Mouse (Mus musculus) retina, postnatal 1 day (tissue): ENCODE measurements around the gene Tfeb.

Experiments used
- DNase-seq: peaks from one replicate; pipeline ENCODE4 v3.0.0-alpha.2; 2012

Tfeb gene

GRCm38 (mm10) chr17:47736856-47737255, at the start of gene Tfeb:
TSS of gene Tfeb (plus strand) at chr17:47737030.
- peak; percentile 94 for DNase-seq

- peak; percentile 98 for DNase-seq
Measured at GRCm38 (mm10) chr17:47687409-47688343, 49.2 kb upstream of the Tfeb start.

- no peak for DNase-seq
Measured at GRCm38 (mm10) chr17:47688344-47688607, 48.6 kb upstream of the Tfeb start, which contains the start of gene Tomm6. TSS of gene Tomm6 (minus strand) at chr17:47688386.

GRCm38 (mm10) chr17:47688608-47689575, 47.9 kb upstream of the Tfeb start, which contains the start of gene Frs3:
TSS of gene Frs3 (plus strand) at chr17:47689030.
- peak; percentile 80 for DNase-seq

GRCm38 (mm10) chr17:47689894-47690293, 46.9 kb upstream of the Tfeb start:
- DNase-seq, result no peak

- no peak for DNase-seq
Measured at GRCm38 (mm10) chr17:47691650-47692049, 45.2 kb upstream of the Tfeb start.

- DNase-seq, result no peak
Measured at GRCm38 (mm10) chr17:47693671-47694441, 43.0 kb upstream of the Tfeb start.

- DNase-seq, result no peak
Measured at GRCm38 (mm10) chr17:47694442-47694502, 42.6 kb upstream of the Tfeb start, which contains the start of gene Gm21981. TSS of gene Gm21981 (minus strand) at chr17:47694455.

- DNase-seq, result peak; percentile 98
Measured at GRCm38 (mm10) chr17:47694503-47695336, 42.1 kb upstream of the Tfeb start, which contains the start of gene Prickle4. TSS of gene Prickle4 (minus strand) at chr17:47694736.

- DNase-seq, result no peak
Measured at GRCm38 (mm10) chr17:47695337-47695710, 41.5 kb upstream of the Tfeb start.

- no peak for DNase-seq
Measured at GRCm38 (mm10) chr17:47698156-47698555, 38.7 kb upstream of the Tfeb start.

GRCm38 (mm10) chr17:47699055-47699454, 37.8 kb upstream of the Tfeb start:
- no peak for DNase-seq

- no peak for DNase-seq
Measured at GRCm38 (mm10) chr17:47701793-47702192, 35.0 kb upstream of the Tfeb start.

- DNase-seq, result no peak
Measured at GRCm38 (mm10) chr17:47702548-47703345, 34.1 kb upstream of the Tfeb start.

GRCm38 (mm10) chr17:47703556-47703955, 33.3 kb upstream of the Tfeb start:
- DNase-seq, result no peak

GRCm38 (mm10) chr17:47704692-47705091, 32.1 kb upstream of the Tfeb start:
- no peak for DNase-seq

- DNase-seq, result no peak
Measured at GRCm38 (mm10) chr17:47706196-47706595, 30.6 kb upstream of the Tfeb start.

- DNase-seq, result no peak
Measured at GRCm38 (mm10) chr17:47707961-47708360, 28.9 kb upstream of the Tfeb start.

GRCm38 (mm10) chr17:47708972-47709371, 27.9 kb upstream of the Tfeb start:
- DNase-seq, result no peak

GRCm38 (mm10) chr17:47710036-47710435, 26.8 kb upstream of the Tfeb start:
- DNase-seq, result no peak

- peak; percentile 16 for DNase-seq
Measured at GRCm38 (mm10) chr17:47711883-47712282, 24.9 kb upstream of the Tfeb start.
